In genomic region chr7:87113654-87114053, GRCm38 (mm10) we compare ENCODE assay signal across 9 mouse cellular contexts.
DNase-seq lines count a peak whose midpoint lies in the region; ATAC-seq and TF ChIP-seq lines count a peak whose summit lies in the region.
"Had no signal": no experiment of that assay in that cellular context is flagged by ENCODE, and none has a peak within 500 bp of the region (broad histone marks: within the 10 kb centered on the region; RNA-seq: fewer than 3 reads in every experiment).

No protein-coding gene starts in this region.

- peak; percentile 8 for DNase-seq in kidney, adult 11 months
- peak; percentile 55 for DNase-seq in NIH3T3 (ENCODE audit: low read depth)
- DNase-seq in induced T-regulatory cell, adult 2 months (ENCODE audit: low read depth), result peak; percentile 8
- peak; percentile 69 for DNase-seq in limb, embryonic 14.5 days (ENCODE audit: low spot score)
- peak; percentile 6 for DNase-seq in splenic B cell, adult 2 months (ENCODE audit: low read depth, low spot score)
- DNase-seq in yolk sac, embryonic 10.5 days (ENCODE audit: low spot score), result no peak

- H3K4me1 ChIP-seq in kidney, embryonic 14.5 days (ENCODE audit: control insufficient read depth, insufficient read depth, low read length), result no peaks in the 10 kb centered on the region
- H3K4me1 ChIP-seq in limb, embryonic 14.5 days (ENCODE audit: control insufficient read depth, insufficient read depth, low read length), result no peaks in the 10 kb centered on the region
- H3K4me1 ChIP-seq: embryonic facial prominence, embryonic 13.5 days had no signal

- H3K27ac ChIP-seq in kidney, embryonic 14.5 days (ENCODE audit: low read depth, low read length), result no peak overlapping the region
- no peak overlapping the region for H3K27ac ChIP-seq in limb, embryonic 14.5 days (replicated peaks; ENCODE audit: low read depth, low read length)
- H3K27ac ChIP-seq: embryonic facial prominence, embryonic 13.5 days had no signal

- no peak overlapping the region for H3K4me2 ChIP-seq in kidney, embryonic 14.5 days (replicated peaks; ENCODE audit: low read depth, low read length)
- no peak overlapping the region for H3K4me2 ChIP-seq in limb, embryonic 14.5 days (replicated peaks; ENCODE audit: low read depth, low read length, severe bottlenecking)
- H3K4me2 ChIP-seq: embryonic facial prominence, embryonic 13.5 days had no signal

- no peak for TF ChIP-seq POLR2A in limb, embryonic 14.5 days (IDR thresholded peaks at IDR 0.05; ENCODE audit: borderline replicate concordance, extremely low read depth, insufficient read depth, insufficient read length)

- H3K36me3 ChIP-seq in kidney, embryonic 14.5 days (ENCODE audit: control insufficient read depth, insufficient read depth, low read length), result no peaks in the 10 kb centered on the region
- no peaks in the 10 kb centered on the region for H3K36me3 ChIP-seq in limb, embryonic 14.5 days (ENCODE audit: control insufficient read depth, insufficient read depth, low read length)
- H3K36me3 ChIP-seq in splenic B cell, adult 2 months (ENCODE audit: control insufficient read depth, insufficient read depth, low read length, poor library complexity, severe bottlenecking), result no peaks in the 10 kb centered on the region
- H3K36me3 ChIP-seq: embryonic facial prominence, embryonic 13.5 days had no signal

- no peak for ATAC-seq in kidney, embryonic 14.5 days (ENCODE audit: low FRiP score, low TSS enrichment)
- peak; percentile 71; the same call in 1 of the 2 replicates for ATAC-seq in common myeloid progenitor, adult 5-6 weeks (replicated peaks; ENCODE audit: low read depth, poor library complexity, severe bottlenecking)
- ATAC-seq in limb, embryonic 14.5 days (ENCODE audit: low FRiP score, low read depth), result no peak

- H3K4me3 ChIP-seq in kidney, embryonic 14.5 days (ENCODE audit: low read length), result no peak overlapping the region
- no peak overlapping the region for H3K4me3 ChIP-seq in limb, embryonic 14.5 days (replicated peaks; ENCODE audit: low read length)
- H3K4me3 ChIP-seq: embryonic facial prominence, embryonic 13.5 days had no signal

- no peaks in the 10 kb centered on the region for H3K9me3 ChIP-seq in kidney, embryonic 14.5 days (ENCODE audit: control insufficient read depth, low read length)
- H3K9me3 ChIP-seq in limb, embryonic 14.5 days (ENCODE audit: control insufficient read depth, low read length), result no peaks in the 10 kb centered on the region
- H3K9me3 ChIP-seq: embryonic facial prominence, embryonic 13.5 days had no signal

- no peak overlapping the region for H3K9ac ChIP-seq in kidney, embryonic 14.5 days (ENCODE audit: low read depth, low read length)
- no peak overlapping the region for H3K9ac ChIP-seq in limb, embryonic 14.5 days (ENCODE audit: low read depth, low read length, severe bottlenecking)
- H3K9ac ChIP-seq: embryonic facial prominence, embryonic 13.5 days had no signal

- no peaks in the 10 kb centered on the region for H3K27me3 ChIP-seq in kidney, embryonic 14.5 days (ENCODE audit: control insufficient read depth, insufficient read depth, low read length)
- H3K27me3 ChIP-seq in limb, embryonic 14.5 days (ENCODE audit: control insufficient read depth, insufficient read depth, low read length), result no peaks in the 10 kb centered on the region
- H3K27me3 ChIP-seq in splenic B cell, adult 2 months (ENCODE audit: control insufficient read depth, insufficient read depth, low read length, poor library complexity, severe bottlenecking), result no peaks in the 10 kb centered on the region
- H3K27me3 ChIP-seq: embryonic facial prominence, embryonic 13.5 days had no signal

- WGBS in kidney, embryonic 14.5 days, result 9% methylated on average over 4 of the region's 4 CpGs
- 6% methylated on average over 4 of the region's 4 CpGs for WGBS in limb, embryonic 14.5 days
